Mouse (Mus musculus): ENCODE results near the gene Ifi27. TPM values are rescaled to one million over a fixed set of nuclear protein-coding genes. Genes with fewer than 3 reads are reported as not detected.

The Ifi27 gene
- 10 to 100 TPM; 48.9 to 70.6 TPM for total RNA-seq (2021)
- long read RNA-seq, experiment 1, transcript Ifi27-205 (7 exons, 977 nt) = major isoform, 46 of 68 reads
- long read RNA-seq, experiment 1, transcript Ifi27-201 (6 exons, 889 nt) = minor isoform, 8 of 68 reads
- long read RNA-seq, experiment 1, partial matches to known transcripts = 2 of 68 reads
- long read RNA-seq, experiment 1, other reads (novel, unspliced or antisense) = 12 of 68 reads
- long read RNA-seq, experiment 2, transcript Ifi27-201 (6 exons, 889 nt) = minor isoform, 5 of 51 reads
- long read RNA-seq, experiment 2, transcript Ifi27-205 (7 exons, 977 nt) = major isoform, 32 of 51 reads
- long read RNA-seq, experiment 2, partial matches to known transcripts = 3 of 51 reads
- long read RNA-seq, experiment 2, other reads (novel, unspliced or antisense) = 11 of 51 reads

DNA sequence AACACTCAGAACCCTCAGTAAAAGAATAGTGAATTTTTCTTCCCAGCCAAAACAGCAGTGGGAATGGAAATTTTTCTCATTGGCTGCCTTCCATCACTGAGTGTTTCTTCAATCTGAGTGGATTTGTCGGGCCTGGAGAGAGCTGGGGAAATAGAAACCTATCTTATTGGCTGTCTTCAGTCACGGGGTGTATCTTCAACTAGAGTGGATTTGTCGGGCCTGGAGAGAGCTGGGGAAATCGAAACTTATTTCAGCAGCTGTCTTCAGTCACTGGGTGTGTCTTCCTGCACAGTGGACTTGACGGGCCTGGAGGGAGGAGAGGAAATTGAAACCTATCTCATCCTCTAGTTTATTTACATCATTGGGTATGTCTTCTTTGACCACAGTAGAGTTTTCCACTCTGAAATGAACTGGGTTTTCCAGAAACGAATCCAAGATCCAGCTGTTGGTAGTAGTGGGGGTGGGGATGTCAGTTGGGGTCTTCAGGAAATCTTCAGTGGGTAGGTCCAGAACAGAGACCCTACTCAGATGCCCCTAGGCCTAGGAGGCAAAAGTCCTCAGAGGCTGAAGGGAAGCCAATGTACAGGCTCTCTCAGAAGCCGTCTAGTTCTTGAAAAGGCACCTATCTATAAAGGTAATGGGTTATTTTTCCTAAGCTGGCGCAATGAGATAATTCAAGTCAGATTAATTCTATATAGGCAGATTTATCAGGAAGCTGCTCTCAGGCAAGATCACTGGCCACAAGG, at the start of gene Ifi27:
TSS of gene Ifi27 (plus strand) at position 226 of the 746 bp plus-strand sequence.
- intact Hi-C loops (cut with DNase I) = no loop called here
- peak in 1 of 2 experiments; percentile 58 for DNase-seq

DNA sequence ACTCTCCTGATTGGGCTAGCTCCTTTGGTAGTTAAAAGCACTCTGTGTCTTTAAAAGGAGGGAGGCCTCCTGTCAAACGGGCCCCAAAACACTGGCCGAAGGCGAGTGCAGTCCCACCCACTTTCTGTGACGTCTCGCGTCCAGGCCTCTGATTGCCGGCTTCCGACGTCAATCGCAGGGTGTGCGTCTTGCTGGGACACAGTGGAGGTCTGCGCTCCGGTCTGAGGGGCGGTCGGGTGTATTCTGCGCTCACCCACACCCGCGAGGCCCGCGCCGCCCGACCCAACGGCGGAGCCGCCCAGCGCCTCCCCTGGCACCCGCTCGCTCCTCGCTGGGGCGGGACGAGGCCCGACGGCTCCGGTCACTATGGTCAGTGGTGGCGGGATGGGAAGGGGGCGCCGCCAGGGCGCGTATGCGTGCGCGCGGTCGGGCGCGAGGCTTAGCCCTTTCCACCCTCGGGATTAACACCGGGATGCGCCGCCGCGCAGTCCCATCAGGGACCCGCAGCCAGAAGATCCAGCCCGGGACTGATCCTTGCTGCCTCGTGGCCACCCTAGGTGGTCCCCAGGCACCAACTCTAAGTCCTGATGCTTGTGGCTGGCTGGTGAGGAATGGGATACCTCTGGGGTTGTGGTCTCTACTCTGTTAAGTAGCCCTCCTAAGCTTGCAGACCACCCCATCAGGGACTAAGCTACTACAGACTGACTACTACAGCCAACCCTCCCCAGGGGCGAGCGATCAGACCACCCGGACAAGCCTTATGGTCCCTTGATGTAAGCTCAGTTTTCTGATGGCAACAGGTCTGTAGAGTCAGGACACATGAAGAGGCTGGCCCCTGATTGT, 45.3 kb upstream of the Ifi27 start, which contains the start of gene Otub2:
TSS of gene Otub2 (plus strand) at position 178 of the 843 bp plus-strand sequence.
- intact Hi-C loops (cut with DNase I) = no loop called here
- DNase-seq = peak; percentile 96

DNA sequence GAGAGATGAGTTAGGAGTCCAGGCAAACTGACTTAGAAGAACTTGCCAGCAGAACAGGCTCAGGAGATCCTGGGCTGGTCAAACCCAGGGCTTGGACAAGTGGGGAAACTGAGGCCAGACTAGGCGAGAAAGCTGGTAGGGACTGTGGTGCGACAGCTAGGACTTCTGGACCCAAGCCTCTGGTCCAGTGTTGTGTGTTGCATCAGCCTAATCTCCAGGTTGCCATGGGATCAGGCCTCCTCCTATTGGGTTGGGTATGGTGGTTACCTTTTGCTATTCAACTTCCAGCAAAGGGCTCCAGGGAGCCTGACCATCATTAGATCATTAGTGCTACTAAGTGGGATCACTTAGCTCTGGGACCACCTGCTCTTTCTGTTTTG, 44.7 kb upstream of the Ifi27 start:
- intact Hi-C loops (cut with DNase I) = no loop called here
- DNase-seq = no peak

DNA sequence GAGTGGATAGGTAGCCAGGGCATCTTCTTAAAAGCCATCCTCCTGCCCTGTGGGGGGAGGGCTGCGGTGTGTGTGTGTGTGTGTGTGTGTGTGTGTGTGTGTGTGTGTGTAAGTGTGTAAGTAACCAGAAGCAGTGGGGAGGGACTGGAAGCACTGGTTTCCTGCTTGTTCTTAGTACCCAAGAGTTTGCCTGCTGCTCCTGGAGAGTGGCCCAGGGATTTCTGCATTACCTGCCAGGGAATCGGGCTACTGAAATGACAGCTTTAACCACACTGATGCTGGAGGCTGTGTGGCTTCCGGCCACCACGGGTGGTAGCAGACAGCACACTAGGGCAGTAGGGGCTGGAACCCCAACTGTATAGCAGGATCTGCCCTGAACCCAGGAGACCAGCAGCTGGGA, 44.0 kb upstream of the Ifi27 start:
- intact Hi-C loops (cut with DNase I) = no loop called here
- DNase-seq = no peak

DNA sequence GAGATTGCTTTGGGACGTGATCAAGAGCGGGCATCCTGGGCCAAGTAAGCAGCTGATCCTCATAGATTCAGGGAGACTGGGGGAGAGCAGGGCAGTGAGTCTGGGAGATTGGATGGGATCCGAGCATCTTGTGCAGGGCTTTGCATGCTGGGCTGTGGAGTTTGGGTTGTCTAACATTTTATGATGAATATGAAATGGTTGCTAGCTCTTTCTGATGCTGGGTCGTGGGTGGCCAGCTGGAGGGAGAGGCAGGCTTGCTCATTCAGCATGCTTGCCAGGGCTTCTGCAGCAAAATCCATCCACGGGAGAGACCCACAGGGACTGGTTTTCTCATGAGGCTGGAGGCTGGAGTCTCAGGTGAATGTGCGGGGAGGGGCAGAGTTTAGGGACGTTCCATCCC, 42.9 kb upstream of the Ifi27 start:
- intact Hi-C loops (cut with DNase I) = no loop called here

DNA sequence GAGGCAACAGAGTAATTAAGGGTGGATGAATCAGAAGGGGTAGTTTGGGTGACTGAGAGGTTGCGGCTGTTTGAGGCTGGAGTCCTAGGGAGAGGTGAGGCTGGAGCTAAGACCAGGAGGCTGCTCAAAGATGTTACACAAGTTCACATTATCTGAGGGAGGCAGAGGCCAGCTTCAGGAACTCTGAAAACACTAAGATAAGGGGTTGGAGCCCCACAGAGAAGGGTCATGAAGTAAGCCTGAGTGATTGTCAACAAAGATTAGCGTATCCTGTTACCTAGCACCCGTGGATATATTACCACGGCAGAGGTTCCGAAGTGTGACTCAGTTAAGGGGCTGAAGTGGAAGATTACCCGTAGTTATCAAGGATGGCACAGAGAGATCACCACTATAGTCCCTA, 40.5 kb upstream of the Ifi27 start:
- no peak for DNase-seq
- intact Hi-C loops (cut with DNase I) = no loop called here

More for the DNA sequence above, 42.9 kb upstream of the Ifi27 start:
- no peak for DNase-seq

DNA sequence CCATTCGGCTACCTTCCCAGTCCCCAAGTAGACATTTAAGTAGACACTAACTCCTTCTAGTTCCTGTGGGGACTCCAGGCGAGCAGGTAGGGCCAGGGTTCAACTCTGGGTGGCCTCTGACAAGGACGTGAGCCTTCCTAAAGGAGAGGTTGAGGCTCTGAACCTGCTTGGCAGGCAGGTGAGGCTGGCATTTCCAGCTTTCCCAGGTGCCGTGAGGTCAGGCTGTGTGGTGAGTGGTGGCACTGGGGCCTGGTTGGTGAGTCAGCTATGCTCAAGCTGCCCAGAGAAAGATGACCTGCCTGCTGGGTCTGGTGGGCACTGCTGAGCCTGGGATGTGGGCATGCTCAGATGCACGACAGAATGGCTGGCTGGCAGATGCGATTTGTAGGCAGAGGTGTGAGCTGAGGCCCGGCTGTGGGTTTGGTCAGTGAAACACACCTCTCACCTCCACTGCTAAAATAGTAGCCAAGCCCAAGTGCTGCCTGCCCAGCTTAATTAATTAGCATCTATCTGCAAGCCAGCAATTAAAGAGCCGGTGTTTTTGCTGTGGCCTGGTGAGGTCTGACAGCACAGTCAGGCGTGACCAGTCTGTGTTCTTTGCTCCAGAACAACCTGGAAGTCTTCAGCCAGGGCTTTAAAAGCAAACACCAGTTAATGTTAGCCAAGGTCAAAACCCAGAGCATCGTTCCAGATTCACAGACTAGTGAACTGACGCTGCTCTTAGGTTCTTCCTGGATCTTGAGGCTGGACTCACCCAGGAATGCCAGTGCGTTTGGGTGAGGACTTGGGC, 38.3 kb upstream of the Ifi27 start:
- intact Hi-C loops (cut with DNase I) = no loop called here
- no peak for DNase-seq

DNA sequence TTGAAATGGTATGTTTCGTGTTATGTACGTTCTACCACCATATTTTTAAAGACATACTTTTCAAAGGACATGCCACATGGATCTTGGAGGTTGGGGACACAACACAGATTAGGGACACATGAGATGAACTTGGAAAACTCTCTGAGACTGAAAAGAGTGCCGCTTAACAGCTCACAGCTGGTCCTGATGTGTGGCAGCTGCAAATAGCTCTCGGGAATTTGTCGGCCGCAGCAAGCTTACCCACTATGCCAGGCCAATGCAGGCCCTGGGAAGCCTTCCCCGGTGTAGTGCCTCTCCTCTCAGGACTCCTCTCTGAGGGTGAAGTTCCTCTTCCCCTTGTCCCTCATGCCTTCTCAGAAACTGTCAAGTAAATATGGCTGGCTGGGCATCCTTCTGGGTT, 37.3 kb upstream of the Ifi27 start:
- intact Hi-C loops (cut with DNase I) = no loop called here
- no peak for DNase-seq

DNA sequence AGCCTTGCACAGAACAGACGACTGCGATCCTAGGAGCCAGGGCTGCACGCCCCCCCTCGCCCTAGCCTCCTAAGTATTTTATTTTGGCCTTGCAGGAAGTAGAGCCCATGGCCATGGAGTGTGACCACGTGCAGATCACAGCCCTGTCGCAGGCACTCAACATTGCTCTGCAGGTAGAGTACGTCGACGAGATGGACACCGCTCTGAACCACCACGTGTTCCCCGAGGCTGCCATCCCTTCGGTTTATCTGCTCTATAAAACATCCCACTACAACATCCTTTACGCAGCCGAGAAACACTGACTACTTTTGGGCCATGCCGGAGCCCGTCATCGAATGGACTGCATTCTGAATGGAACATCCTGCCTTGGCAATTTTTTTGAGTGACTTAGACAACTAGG, 29.9 kb upstream of the Ifi27 start:
- intact Hi-C loops (cut with DNase I) = no loop called here
- DNase-seq = no peak

DNA sequence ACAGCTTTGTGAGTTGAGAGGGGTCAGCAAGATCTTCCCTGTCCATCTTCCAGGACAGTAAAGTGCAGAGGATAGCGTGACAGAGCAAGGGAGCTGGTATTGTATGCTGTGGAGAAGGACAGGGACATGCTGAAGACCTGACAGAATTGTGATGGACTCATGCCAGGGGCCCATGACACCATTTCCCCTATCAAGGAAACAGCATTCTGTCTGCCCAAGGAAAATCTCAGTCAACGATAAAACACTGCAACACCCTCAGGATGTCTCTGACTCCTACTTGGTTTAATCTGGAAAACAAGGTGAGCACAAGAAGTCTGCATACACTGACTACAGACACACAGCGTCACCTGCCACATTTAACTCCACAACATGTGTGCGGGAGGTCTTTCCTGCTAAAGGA, 26.3 kb upstream of the Ifi27 start, which contains the start of gene 9330161L09Rik:
TSS of gene 9330161L09Rik (minus strand) at position 101 of the 400 bp plus-strand sequence.
- intact Hi-C loops (cut with DNase I) = no loop called here

DNA sequence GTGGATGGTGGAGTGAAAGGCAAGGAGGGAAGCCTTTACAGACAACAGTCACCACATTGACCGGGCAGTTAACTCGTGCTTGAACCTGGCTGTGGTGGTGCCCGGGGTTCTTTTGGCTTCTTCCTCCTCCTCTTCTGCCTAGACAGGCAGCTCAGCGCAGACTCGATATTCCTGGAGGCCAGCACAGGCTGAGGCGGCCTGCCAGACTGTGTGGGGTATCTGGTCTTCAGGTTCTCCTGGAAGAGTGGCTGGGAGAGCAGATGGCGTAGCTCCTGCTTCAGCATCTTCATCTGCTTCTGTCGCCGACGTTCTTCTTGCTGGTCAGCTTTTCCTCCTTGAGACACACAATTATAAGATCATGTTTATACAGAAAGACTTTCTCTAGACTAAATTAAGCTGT, 25.9 kb upstream of the Ifi27 start:
- intact Hi-C loops (cut with DNase I) = no loop called here
- DNase-seq = no peak

More for the DNA sequence above, 26.3 kb upstream of the Ifi27 start, which contains the start of gene 9330161L09Rik:
- no peak for DNase-seq

DNA sequence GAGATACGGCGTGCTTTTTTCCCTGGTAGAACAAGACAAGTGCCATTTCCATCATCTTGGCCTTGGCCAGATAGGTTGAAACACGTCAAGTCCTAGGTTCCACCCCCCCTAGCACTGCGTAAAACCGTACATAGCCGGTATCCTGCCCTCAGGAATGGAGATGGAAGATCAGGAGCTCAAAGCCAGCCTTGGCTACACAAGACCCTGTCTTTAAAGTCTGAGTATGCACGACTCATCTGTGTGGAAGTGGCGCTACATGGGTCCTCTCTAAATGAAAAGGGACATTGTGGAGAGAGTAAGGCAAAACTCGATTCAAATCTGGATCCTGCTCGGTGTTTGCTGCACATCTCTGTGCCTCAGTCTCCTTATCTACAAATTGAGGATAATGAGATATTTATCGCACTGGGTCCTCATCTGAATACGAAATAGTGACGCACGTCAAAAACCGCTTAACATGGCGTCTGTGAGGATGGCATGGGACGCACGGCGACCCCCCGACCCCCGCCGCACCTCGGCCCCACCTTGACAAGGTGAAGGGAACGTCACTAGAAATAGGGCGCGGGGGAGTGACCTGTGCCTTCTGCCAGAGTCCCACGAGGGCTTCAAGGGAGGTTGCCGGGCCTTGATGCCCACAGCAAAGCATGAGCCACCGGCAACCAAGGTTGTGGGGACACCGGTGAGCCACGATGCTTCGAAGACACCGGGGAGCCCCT, 8.8 kb upstream of the Ifi27 start:
- no peak for DNase-seq
- intact Hi-C loops (cut with DNase I) = loop anchor here (10.0 kb wide), 1 partner anchor 220 kb away; no protein-coding TSS in a partner anchor

DNA sequence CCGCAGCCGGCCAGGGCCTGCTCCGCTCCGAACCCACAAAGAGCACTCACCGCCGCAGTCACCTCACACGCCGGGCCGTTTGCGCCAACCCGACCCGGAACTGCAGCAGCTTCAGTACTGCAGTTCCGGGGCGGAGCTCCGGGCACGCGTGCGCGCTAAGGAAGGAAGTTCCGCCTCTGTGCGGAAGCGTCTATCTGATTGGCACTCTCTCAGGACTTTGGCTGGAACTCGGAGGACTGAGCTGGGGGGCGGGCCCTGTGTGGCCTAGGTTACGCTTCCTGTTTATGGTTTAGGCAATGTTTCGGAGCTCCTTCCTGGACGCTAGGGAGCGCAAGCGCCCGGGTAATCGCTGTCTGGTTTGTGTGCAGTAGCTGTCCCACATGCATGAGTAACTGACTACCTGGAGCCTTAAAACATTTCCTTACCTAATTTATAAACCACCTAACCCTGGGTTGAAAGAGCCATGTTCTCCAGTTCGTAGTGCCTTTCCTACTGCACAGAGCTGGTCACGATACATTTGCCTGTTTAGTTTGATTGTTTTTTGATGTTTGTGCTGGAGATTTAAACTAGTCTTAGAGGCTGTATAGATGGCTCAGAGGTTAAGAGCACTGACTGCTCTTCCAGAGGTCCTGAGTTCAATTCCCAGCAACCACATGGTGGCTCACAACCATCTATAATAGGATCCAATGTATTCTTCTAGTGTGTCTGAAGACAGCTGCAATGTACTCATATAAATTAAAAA, 8.1 kb upstream of the Ifi27 start, which contains the start of gene Ddx24:
TSS of gene Ddx24 (minus strand) at position 102 of the 742 bp plus-strand sequence.
- intact Hi-C loops (cut with DNase I) = loop anchor here (1.0 to 10.0 kb wide), 2 partner anchors 66 to 219 kb away; no protein-coding TSS in a partner anchor
- peak; percentile 96 to 97 for DNase-seq

DNA sequence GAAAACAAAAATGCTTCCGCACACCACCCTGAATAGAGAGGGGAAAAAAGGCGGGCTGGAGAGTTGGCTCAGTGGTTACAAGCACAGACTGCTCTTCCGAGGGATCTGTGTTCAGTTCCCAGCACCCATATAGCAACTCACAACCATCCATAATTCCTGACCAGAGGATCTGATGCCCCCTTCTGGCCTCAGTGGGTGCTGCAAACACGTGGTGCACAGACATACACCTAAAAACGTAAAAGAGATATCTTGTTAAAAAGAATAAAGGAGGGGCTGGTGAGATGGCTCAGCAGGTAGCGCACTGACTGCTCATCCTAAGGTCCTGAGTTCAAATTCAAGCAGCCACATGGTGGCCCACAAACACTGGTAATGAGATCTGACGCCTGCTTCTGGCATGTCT, 7.3 kb upstream of the Ifi27 start:
- DNase-seq = no peak
- intact Hi-C loops (cut with DNase I) = loop anchor here (1.0 to 10.0 kb wide), 2 partner anchors 66 to 218 kb away; no protein-coding TSS in a partner anchor

DNA sequence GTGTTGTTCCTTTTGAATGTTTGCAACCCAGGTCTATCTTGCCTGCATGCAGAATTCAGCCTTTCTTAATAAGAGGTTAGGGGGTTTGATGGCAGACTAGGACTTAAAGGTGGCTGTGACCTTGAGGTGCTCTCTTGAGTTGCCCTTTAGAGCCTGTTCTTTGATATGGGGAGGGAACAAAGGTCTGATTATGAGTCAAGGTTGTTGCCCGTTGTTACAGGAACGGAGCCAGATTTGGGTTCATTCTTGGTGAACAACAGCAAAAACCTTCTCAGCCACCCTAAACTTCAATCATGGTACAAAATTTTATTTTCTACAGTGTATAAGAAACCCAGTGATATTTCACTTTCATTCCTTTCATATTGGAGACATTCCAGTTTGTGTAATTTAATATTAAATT, 581 bp upstream of the Ifi27 start:
- DNase-seq = no peak
- intact Hi-C loops (cut with DNase I) = no loop called here

DNA sequence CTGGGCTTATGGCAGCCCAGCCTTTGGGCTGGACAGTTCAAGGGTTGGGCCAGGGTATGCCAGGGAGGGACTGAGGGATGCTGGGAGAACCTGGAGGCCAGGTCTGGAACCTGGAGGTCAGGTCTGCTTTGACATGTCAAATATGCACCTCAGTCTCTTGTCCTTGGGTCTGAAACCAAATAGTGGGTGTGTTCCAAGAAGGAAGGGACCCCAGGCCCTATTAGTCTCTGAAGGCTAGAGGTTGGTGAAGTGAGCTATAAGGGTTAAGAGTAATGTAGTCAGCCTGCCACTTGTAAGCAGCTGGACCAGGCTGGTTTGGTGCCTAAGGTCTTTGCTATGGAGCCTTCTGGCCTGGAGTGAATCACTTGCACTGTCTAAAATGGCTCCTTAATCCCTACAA, 850 bp downstream of the Ifi27 start:
- intact Hi-C loops (cut with DNase I) = no loop called here
- DNase-seq = no peak

DNA sequence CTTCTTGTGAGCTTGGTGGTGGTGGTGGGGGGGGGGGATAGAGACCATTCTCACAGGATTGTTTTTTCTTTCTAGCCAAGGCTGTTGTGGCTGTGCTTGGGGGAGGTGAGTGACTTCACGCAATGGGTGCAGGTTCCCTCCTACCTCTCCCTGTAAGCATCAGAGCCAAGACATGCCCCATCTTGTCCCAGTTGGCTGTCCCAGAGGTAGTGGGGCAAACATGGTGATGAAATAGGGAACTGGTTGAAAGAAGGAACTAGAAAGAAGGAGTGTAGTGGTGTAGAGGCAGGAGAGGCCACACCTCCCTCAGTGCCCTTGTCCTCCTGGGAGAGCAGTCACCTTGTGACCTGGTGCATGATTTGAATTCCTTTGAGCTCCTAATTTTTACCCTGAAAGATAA, 3.6 kb downstream of the Ifi27 start:
- DNase-seq = no peak
- intact Hi-C loops (cut with DNase I) = no loop called here

DNA sequence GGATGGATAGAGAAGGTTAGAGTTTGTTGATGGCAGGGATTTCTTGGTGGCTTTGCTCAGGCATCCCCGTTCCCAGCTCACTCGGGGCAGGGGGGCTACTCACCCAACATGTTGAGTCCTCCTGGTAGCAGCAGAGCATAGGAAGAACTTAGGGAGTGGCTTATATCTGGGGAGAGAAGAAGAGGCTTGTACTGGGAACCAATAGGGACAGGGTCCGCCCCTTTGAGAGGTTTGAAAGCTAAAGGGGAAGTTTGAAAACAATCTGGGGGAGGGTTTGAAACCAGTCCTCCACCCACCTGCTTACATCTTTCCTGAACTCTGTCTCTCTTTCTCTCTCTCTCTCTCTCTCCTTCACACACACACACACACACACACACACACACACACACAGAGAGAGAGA, 9.5 kb downstream of the Ifi27 start, which contains the start of gene Ifi27l2a:
TSS of gene Ifi27l2a (minus strand) at position 157 of the 400 bp plus-strand sequence.
- DNase-seq = no peak
- intact Hi-C loops (cut with DNase I) = no loop called here
